Mouse (Mus musculus): ENCODE measurements at regions not wholly inside any gene's neighbourhood (a gene's known extent, or its start where the extent isn't known, plus 50 kb on each side); places are given as distances from the start of the nearest gene placed in this dataset.

GRCm38 (mm10) chr7:135942826-135943225, 226.7 kb upstream of the Mki67 start:
- no peak overlapping the region for H3K27ac ChIP-seq (ENCODE audit: low read depth, low read length)
- H3K4me3 ChIP-seq (ENCODE audit: low read depth, low read length): no peak overlapping the region
- no peaks in the 10 kb centered on the region for H3K27me3 ChIP-seq (ENCODE audit: control insufficient read depth, insufficient read depth, low read length)
- no peak overlapping the region for H3K9ac ChIP-seq (ENCODE audit: low read length)
- no peak for ATAC-seq (replicated peaks; ENCODE audit: low FRiP score)
- no peak for DNase-seq (ENCODE audit: low spot score)
- WGBS: 91% methylated on average over 2 of the region's 2 CpGs
- no peaks in the 10 kb centered on the region for H3K4me1 ChIP-seq (replicated peaks; ENCODE audit: control insufficient read depth, insufficient read depth, low read length)
- H3K36me3 ChIP-seq (ENCODE audit: control insufficient read depth, insufficient read depth, low read length): no peaks in the 10 kb centered on the region
- H3K4me2 ChIP-seq (ENCODE audit: low read depth, low read length, severe bottlenecking): no peak overlapping the region
- H3K9me3 ChIP-seq (ENCODE audit: control insufficient read depth, low read length): no peaks in the 10 kb centered on the region

GRCm38 (mm10) chr7:135946071-135946646, 230.0 kb upstream of the Mki67 start:
- ATAC-seq (replicated peaks; ENCODE audit: low FRiP score): no peak
- no peak overlapping the region for H3K27ac ChIP-seq (ENCODE audit: low read depth, low read length)
- no peak for DNase-seq (ENCODE audit: low spot score)
- no peaks in the 10 kb centered on the region for H3K9me3 ChIP-seq (ENCODE audit: control insufficient read depth, low read length)
- WGBS: 91% methylated on average over 5 of the region's 5 CpGs
- no peaks in the 10 kb centered on the region for H3K36me3 ChIP-seq (ENCODE audit: control insufficient read depth, insufficient read depth, low read length)
- H3K4me1 ChIP-seq (replicated peaks; ENCODE audit: control insufficient read depth, insufficient read depth, low read length): no peaks in the 10 kb centered on the region
- H3K4me2 ChIP-seq (ENCODE audit: low read depth, low read length, severe bottlenecking): no peak overlapping the region
- H3K27me3 ChIP-seq (ENCODE audit: control insufficient read depth, insufficient read depth, low read length): no peaks in the 10 kb centered on the region
- H3K4me3 ChIP-seq (ENCODE audit: low read depth, low read length): no peak overlapping the region
- no peak overlapping the region for H3K9ac ChIP-seq (ENCODE audit: low read length)

GRCm38 (mm10) chr7:135961026-135961425, 244.9 kb upstream of the Mki67 start:
- 87% methylated on average over 8 of the region's 8 CpGs for WGBS

GRCm38 (mm10) chr7:135965528-135965927, 249.4 kb upstream of the Mki67 start:
- ATAC-seq (replicated peaks; ENCODE audit: low FRiP score) (peak; percentile 44; the same call in 1 of the 2 replicates), DNase-seq (ENCODE audit: low spot score) (peak; percentile 50)
- H3K27ac ChIP-seq (ENCODE audit: low read depth, low read length): no peak overlapping the region
- no peaks in the 10 kb centered on the region for H3K9me3 ChIP-seq (ENCODE audit: control insufficient read depth, low read length)
- H3K4me1 ChIP-seq (replicated peaks; ENCODE audit: control insufficient read depth, insufficient read depth, low read length): peaks cover 4% of the 10 kb centered on the region; the same call in 1 of the 2 replicates
- no peaks in the 10 kb centered on the region for H3K27me3 ChIP-seq (ENCODE audit: control insufficient read depth, insufficient read depth, low read length)
- H3K9ac ChIP-seq (ENCODE audit: low read length): no peak overlapping the region
- WGBS: 49% methylated on average over 6 of the region's 6 CpGs
- H3K4me2 ChIP-seq (ENCODE audit: low read depth, low read length, severe bottlenecking): no peak overlapping the region
- no peaks in the 10 kb centered on the region for H3K36me3 ChIP-seq (ENCODE audit: control insufficient read depth, insufficient read depth, low read length)
- H3K4me3 ChIP-seq (ENCODE audit: low read depth, low read length): no peak overlapping the region

More at GRCm38 (mm10) chr7:135961026-135961425, 244.9 kb upstream of the Mki67 start:
- DNase-seq (ENCODE audit: low spot score): peak; percentile 48
- Histone ChIP-seq H3K27me3 (ENCODE audit: control insufficient read depth, insufficient read depth, low read length) (no peaks in the 10 kb centered on the region), H3K4me2 (ENCODE audit: low read depth, low read length, severe bottlenecking) (no peak overlapping the region), H3K27ac (ENCODE audit: low read depth, low read length) (no peak overlapping the region), H3K4me3 (ENCODE audit: low read depth, low read length) (no peak overlapping the region), H3K36me3 (ENCODE audit: control insufficient read depth, insufficient read depth, low read length) (no peaks in the 10 kb centered on the region), H3K9ac (ENCODE audit: low read length) (no peak overlapping the region), H3K9me3 (ENCODE audit: control insufficient read depth, low read length) (no peaks in the 10 kb centered on the region), H3K4me1 (replicated peaks; ENCODE audit: control insufficient read depth, insufficient read depth, low read length) (peaks cover 4% of the 10 kb centered on the region; the same call in 1 of the 2 replicates)
- ATAC-seq (replicated peaks; ENCODE audit: low FRiP score): no peak

GRCm38 (mm10) chr7:135966231-135966630, 250.1 kb upstream of the Mki67 start:
- no peak for ATAC-seq (replicated peaks; ENCODE audit: low FRiP score)
- no peaks in the 10 kb centered on the region for H3K36me3 ChIP-seq (ENCODE audit: control insufficient read depth, insufficient read depth, low read length)
- DNase-seq (ENCODE audit: low spot score): peak; percentile 37
- no peak overlapping the region for H3K9ac ChIP-seq (ENCODE audit: low read length)
- H3K4me3 ChIP-seq (ENCODE audit: low read depth, low read length): no peak overlapping the region
- H3K27me3 ChIP-seq (ENCODE audit: control insufficient read depth, insufficient read depth, low read length): no peaks in the 10 kb centered on the region
- WGBS: 61% methylated on average over 4 of the region's 4 CpGs
- H3K27ac ChIP-seq (ENCODE audit: low read depth, low read length): no peak overlapping the region
- H3K4me2 ChIP-seq (ENCODE audit: low read depth, low read length, severe bottlenecking): no peak overlapping the region
- H3K4me1 ChIP-seq (replicated peaks; ENCODE audit: control insufficient read depth, insufficient read depth, low read length): peaks cover 4% of the 10 kb centered on the region; the same call in 1 of the 2 replicates
- no peaks in the 10 kb centered on the region for H3K9me3 ChIP-seq (ENCODE audit: control insufficient read depth, low read length)

GRCm38 (mm10) chr7:135968638-135969037, 252.5 kb upstream of the Mki67 start:
- peaks cover 4% of the 10 kb centered on the region; the same call in 1 of the 2 replicates for H3K4me1 ChIP-seq (replicated peaks; ENCODE audit: control insufficient read depth, insufficient read depth, low read length)
- WGBS: 75% methylated on average over 8 of the region's 8 CpGs
- H3K27me3 ChIP-seq (ENCODE audit: control insufficient read depth, insufficient read depth, low read length): no peaks in the 10 kb centered on the region
- no peak overlapping the region for H3K4me3 ChIP-seq (ENCODE audit: low read depth, low read length)
- H3K36me3 ChIP-seq (ENCODE audit: control insufficient read depth, insufficient read depth, low read length): no peaks in the 10 kb centered on the region
- no peaks in the 10 kb centered on the region for H3K9me3 ChIP-seq (ENCODE audit: control insufficient read depth, low read length)
- ATAC-seq (replicated peaks; ENCODE audit: low FRiP score) (no peak), DNase-seq (ENCODE audit: low spot score) (peak; percentile 8)
- no peak overlapping the region for H3K9ac ChIP-seq (ENCODE audit: low read length)
- H3K4me2 ChIP-seq (ENCODE audit: low read depth, low read length, severe bottlenecking): no peak overlapping the region
- H3K27ac ChIP-seq (ENCODE audit: low read depth, low read length): no peak overlapping the region

- ATAC-seq (replicated peaks; ENCODE audit: low FRiP score): no peak
- Histone ChIP-seq H3K4me3 (ENCODE audit: low read depth, low read length) (no peak overlapping the region), H3K9me3 (ENCODE audit: control insufficient read depth, low read length) (no peaks in the 10 kb centered on the region), H3K27me3 (ENCODE audit: control insufficient read depth, insufficient read depth, low read length) (no peaks in the 10 kb centered on the region), H3K9ac (ENCODE audit: low read length) (no peak overlapping the region), H3K36me3 (ENCODE audit: control insufficient read depth, insufficient read depth, low read length) (no peaks in the 10 kb centered on the region), H3K4me1 (replicated peaks; ENCODE audit: control insufficient read depth, insufficient read depth, low read length) (no peaks in the 10 kb centered on the region), H3K27ac (ENCODE audit: low read depth, low read length) (no peak overlapping the region), H3K4me2 (ENCODE audit: low read depth, low read length, severe bottlenecking) (no peak overlapping the region)
- no peak for DNase-seq (ENCODE audit: low spot score)
- WGBS: 86% methylated on average over 6 of the region's 6 CpGs
Observed at GRCm38 (mm10) chr7:135986021-135986420, 269.9 kb upstream of the Mki67 start.

- WGBS: 58% methylated on average over 6 of the region's 6 CpGs
- Histone ChIP-seq H3K9ac (ENCODE audit: low read length) (no peak overlapping the region), H3K9me3 (ENCODE audit: control insufficient read depth, low read length) (no peaks in the 10 kb centered on the region), H3K4me2 (ENCODE audit: low read depth, low read length, severe bottlenecking) (no peak overlapping the region), H3K4me1 (replicated peaks; ENCODE audit: control insufficient read depth, insufficient read depth, low read length) (no peaks in the 10 kb centered on the region), H3K4me3 (ENCODE audit: low read depth, low read length) (no peak overlapping the region), H3K27me3 (ENCODE audit: control insufficient read depth, insufficient read depth, low read length) (no peaks in the 10 kb centered on the region), H3K27ac (ENCODE audit: low read depth, low read length) (no peak overlapping the region), H3K36me3 (ENCODE audit: control insufficient read depth, insufficient read depth, low read length) (no peaks in the 10 kb centered on the region)
- DNase-seq (ENCODE audit: low spot score) (no peak), ATAC-seq (replicated peaks; ENCODE audit: low FRiP score) (no peak)
Observed at GRCm38 (mm10) chr7:135990321-135990720, 274.2 kb upstream of the Mki67 start.

GRCm38 (mm10) chr7:135996896-135997295, 280.7 kb upstream of the Mki67 start:
- no peak for ATAC-seq (replicated peaks; ENCODE audit: low FRiP score)
- 75% methylated on average over 10 of the region's 10 CpGs for WGBS
- Histone ChIP-seq H3K36me3 (ENCODE audit: control insufficient read depth, insufficient read depth, low read length) (no peaks in the 10 kb centered on the region), H3K27me3 (ENCODE audit: control insufficient read depth, insufficient read depth, low read length) (no peaks in the 10 kb centered on the region), H3K27ac (ENCODE audit: low read depth, low read length) (no peak overlapping the region), H3K9ac (ENCODE audit: low read length) (no peak overlapping the region), H3K4me2 (ENCODE audit: low read depth, low read length, severe bottlenecking) (no peak overlapping the region), H3K4me3 (ENCODE audit: low read depth, low read length) (no peak overlapping the region), H3K4me1 (replicated peaks; ENCODE audit: control insufficient read depth, insufficient read depth, low read length) (no peaks in the 10 kb centered on the region), H3K9me3 (ENCODE audit: control insufficient read depth, low read length) (no peaks in the 10 kb centered on the region)
- DNase-seq (ENCODE audit: low spot score): no peak
